Mouse (Mus musculus) c-Kit-positive CD71-negative TER-119-negative erythroid progenitor cells, embryonic 14.5 days (primary cell): ENCODE measurements around the gene Gabarap.
A peak's percentile ranks its signal among the peaks of the same experiment; 100 is the strongest.

Experiments used
- DNase-seq: peaks from one replicate; pipeline ENCODE4 v3.0.0-alpha.2; 2013; ENCODE audit warnings: low read depth

Gabarap gene

GRCm38 (mm10) chr11:70021264-70022132, 30.6 kb downstream of the Gabarap start:
- DNase-seq: peak; percentile 99

GRCm38 (mm10) chr11:70023481-70024150, 32.7 kb downstream of the Gabarap start:
- DNase-seq: no peak

- DNase-seq: no peak
Measured at GRCm38 (mm10) chr11:70024151-70024514, 33.2 kb downstream of the Gabarap start.

GRCm38 (mm10) chr11:70026689-70027088, 35.7 kb downstream of the Gabarap start:
- DNase-seq: no peak

GRCm38 (mm10) chr11:70027397-70027796, 36.5 kb downstream of the Gabarap start:
- no peak for DNase-seq

- no peak for DNase-seq
Measured at GRCm38 (mm10) chr11:70028401-70029129, 37.6 kb downstream of the Gabarap start.

- peak; percentile 72 for DNase-seq
Measured at GRCm38 (mm10) chr11:70029130-70029801, 38.3 kb downstream of the Gabarap start.

GRCm38 (mm10) chr11:70029829-70030550, 39.0 kb downstream of the Gabarap start:
- DNase-seq: no peak

GRCm38 (mm10) chr11:70030651-70031320, 39.8 kb downstream of the Gabarap start:
- no peak for DNase-seq

- DNase-seq: no peak
Measured at GRCm38 (mm10) chr11:70031321-70031670, 40.4 kb downstream of the Gabarap start.

- no peak for DNase-seq
Measured at GRCm38 (mm10) chr11:70038174-70038573, 47.2 kb downstream of the Gabarap start.

- DNase-seq: no peak
Measured at GRCm38 (mm10) chr11:70039631-70040030, 48.7 kb downstream of the Gabarap start.

GRCm38 (mm10) chr11:70040184-70040583, 49.2 kb downstream of the Gabarap start:
- DNase-seq: no peak

- DNase-seq: no peak
Measured at GRCm38 (mm10) chr11:70042309-70043085, 51.6 kb downstream of the Gabarap start.

- no peak for DNase-seq
Measured at GRCm38 (mm10) chr11:70043665-70044064, 52.7 kb downstream of the Gabarap start.
